Mouse (Mus musculus) mouse trophoblast stem cell (cell line): ENCODE results near the gene 1700067P10Rik.

Source experiments
- in situ Hi-C, 2 experiments: fragments of 300-500 bp; cut with MseI, MboI; formaldehyde crosslinking; loops; 2 replicates in 1 of 2; 3 replicates in 1 of 2; pipeline ENCODE4 v1.15.1; 2025

Gene 1700067P10Rik

GRCm38 (mm10) chr17:48094820-48095680, 5.9 kb downstream of the 1700067P10Rik start:
- in situ Hi-C loops = loop anchor here in 1 of 2 experiments (5.0 kb wide), 1 partner anchor 38 kb away; no protein-coding TSS in a partner anchor

GRCm38 (mm10) chr17:48095718-48096121, 6.6 kb downstream of the 1700067P10Rik start:
- in situ Hi-C loops = loop anchor here in 1 of 2 experiments (5.0 kb wide), 1 partner anchor 38 kb away; no protein-coding TSS in a partner anchor

GRCm38 (mm10) chr17:48096321-48096720, 7.2 kb downstream of the 1700067P10Rik start:
- in situ Hi-C loops = loop anchor here in 1 of 2 experiments (5.0 kb wide), 1 partner anchor 39 kb away; no protein-coding TSS in a partner anchor

GRCm38 (mm10) chr17:48097011-48097742, 8.1 kb downstream of the 1700067P10Rik start:
- in situ Hi-C loops = loop anchor here in 1 of 2 experiments (5.0 kb wide), 1 partner anchor 40 kb away; no protein-coding TSS in a partner anchor

GRCm38 (mm10) chr17:48097743-48098527, 8.8 kb downstream of the 1700067P10Rik start:
- in situ Hi-C loops = loop anchor here in 1 of 2 experiments (5.0 kb wide), 1 partner anchor 41 kb away; no protein-coding TSS in a partner anchor

GRCm38 (mm10) chr17:48098528-48098890, 9.4 kb downstream of the 1700067P10Rik start:
- in situ Hi-C loops = loop anchor here in 1 of 2 experiments (5.0 kb wide), 1 partner anchor 41 kb away; no protein-coding TSS in a partner anchor

- in situ Hi-C loops = loop anchor here in 1 of 2 experiments (5.0 kb wide), 1 partner anchor 42 kb away; no protein-coding TSS in a partner anchor
Observed at GRCm38 (mm10) chr17:48099312-48099711, 10.2 kb downstream of the 1700067P10Rik start.

GRCm38 (mm10) chr17:48100441-48101417, 11.6 kb downstream of the 1700067P10Rik start:
- in situ Hi-C loops = loop anchor here in 1 of 2 experiments (10.0 kb wide), 2 partner anchors 46 to 206 kb away; no protein-coding TSS in a partner anchor

GRCm38 (mm10) chr17:48107333-48107732, 18.2 kb downstream of the 1700067P10Rik start:
- in situ Hi-C loops = loop anchor here in 1 of 2 experiments (10.0 kb wide), 2 partner anchors 53 to 213 kb away; no protein-coding TSS in a partner anchor

- in situ Hi-C loops = loop anchor here in 1 of 2 experiments (10.0 kb wide), 2 partner anchors 53 to 213 kb away; no protein-coding TSS in a partner anchor
Observed at GRCm38 (mm10) chr17:48107862-48108261, 18.7 kb downstream of the 1700067P10Rik start.

GRCm38 (mm10) chr17:48108520-48108919, 19.4 kb downstream of the 1700067P10Rik start:
- in situ Hi-C loops = loop anchor here in 1 of 2 experiments (10.0 kb wide), 2 partner anchors 54 to 214 kb away; no protein-coding TSS in a partner anchor

GRCm38 (mm10) chr17:48110547-48111287, 21.6 kb downstream of the 1700067P10Rik start:
- in situ Hi-C loops = loop anchor here in 1 of 2 experiments (10.0 kb wide), 1 partner anchor 224 kb away; no protein-coding TSS in a partner anchor

- in situ Hi-C loops = loop anchor here in 1 of 2 experiments (10.0 kb wide), 1 partner anchor 216 kb away; no protein-coding TSS in a partner anchor
Observed at GRCm38 (mm10) chr17:48118570-48118969, 29.5 kb downstream of the 1700067P10Rik start.

GRCm38 (mm10) chr17:48119656-48120055, 30.5 kb downstream of the 1700067P10Rik start:
- in situ Hi-C loops = loop anchor here in 1 of 2 experiments (10.0 kb wide), 1 partner anchor 215 kb away; no protein-coding TSS in a partner anchor

- in situ Hi-C loops = no loop called here
Observed at GRCm38 (mm10) chr17:48120456-48120855, 31.3 kb downstream of the 1700067P10Rik start.

- in situ Hi-C loops = no loop called here
Observed at GRCm38 (mm10) chr17:48132810-48133209, 43.7 kb downstream of the 1700067P10Rik start.
